Mouse (Mus musculus): ENCODE data around the gene Plk2. TPM values are rescaled to one million over a fixed set of nuclear protein-coding genes. Genes with fewer than 3 reads are reported as not detected.
"Not testable (repeated sequence)": the region's sequence is repeated elsewhere in the genome, so short reads cannot be mapped to it uniquely, and the experiment has no call there.

Gene Plk2
- polyA plus RNA-seq (2012; rRNA removed), result 27.9 and 28.3 TPM in 2 replicates

DNA sequence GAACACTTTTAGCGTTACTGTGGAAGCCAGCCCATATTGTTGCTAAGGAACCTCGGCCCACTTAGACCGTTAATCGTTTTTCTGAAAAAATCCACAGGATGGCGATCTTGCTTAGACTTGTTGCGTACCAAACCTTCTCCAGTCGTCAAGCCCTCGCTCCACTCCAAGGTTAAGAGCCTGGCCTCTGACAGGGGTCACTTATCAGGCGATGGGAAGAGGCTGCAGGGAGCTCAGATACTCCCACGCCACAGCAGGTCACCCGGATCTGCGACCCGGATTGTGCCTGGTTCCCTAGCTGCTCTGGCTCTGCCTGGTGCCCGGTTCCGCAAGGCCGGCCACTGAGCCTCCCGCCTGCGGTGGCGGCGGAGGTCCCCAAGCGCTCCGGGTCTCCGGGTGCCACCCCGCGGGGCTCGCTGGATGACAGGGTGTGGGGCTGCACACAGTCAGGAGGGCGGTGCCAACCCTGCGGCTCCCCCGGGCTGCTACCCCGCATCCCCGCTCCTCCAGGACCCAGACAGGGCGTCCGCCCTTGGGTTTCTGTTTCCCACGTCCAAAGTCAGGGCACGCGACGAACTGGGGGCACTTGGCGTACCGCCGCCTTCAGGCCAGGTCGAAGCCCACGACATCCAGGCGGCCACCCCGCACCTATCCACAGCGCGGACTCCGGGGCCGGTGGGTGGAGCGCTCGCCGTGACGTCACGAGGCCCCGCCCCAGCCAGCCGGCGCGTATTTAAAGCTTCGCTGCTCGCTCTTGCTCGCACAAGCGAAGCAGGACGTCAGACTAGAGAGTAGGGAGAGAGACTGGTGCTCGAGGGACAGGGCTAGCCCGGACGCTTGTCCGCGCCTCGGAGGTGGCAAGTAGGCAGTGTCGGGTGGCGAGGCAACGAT is at the start of gene Plk2:
Plk2 (plus strand) TSS at position 756 of the 888 bp plus-strand sequence.
- DNase-seq (ENCODE audit: low spot score), result peak; percentile 97

DNA sequence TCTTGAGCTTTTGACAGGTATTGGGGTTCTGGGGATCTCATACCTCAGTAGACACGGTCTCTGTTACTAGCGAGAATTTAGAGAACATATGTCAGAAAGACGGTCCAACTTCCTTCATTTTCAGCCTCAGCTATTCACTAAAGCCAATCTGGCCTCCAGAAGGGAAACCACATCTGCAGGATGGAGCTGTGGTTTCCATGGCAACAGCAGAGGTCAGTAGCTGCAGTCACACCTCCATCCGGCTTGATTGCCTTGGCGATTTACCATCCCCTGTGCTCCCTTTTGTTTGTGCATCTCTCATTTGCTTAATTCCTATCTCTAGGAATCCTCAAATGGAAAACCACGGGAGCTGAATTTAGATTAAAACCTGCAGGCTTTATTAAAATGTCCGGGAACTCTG is 48.1 kb upstream of the Plk2 start:
- no peak for DNase-seq (ENCODE audit: low spot score)

GRCm38 (mm10) chr13:110351051-110351450 is 43.8 kb upstream of the Plk2 start:
- DNase-seq (ENCODE audit: low spot score), result no peak

GRCm38 (mm10) chr13:110356941-110357340 is 37.9 kb upstream of the Plk2 start, which contains the start of gene Gapt:
TSS of gene Gapt (minus strand) at chr13:110357199.
- no peak for DNase-seq (ENCODE audit: low spot score)

DNA sequence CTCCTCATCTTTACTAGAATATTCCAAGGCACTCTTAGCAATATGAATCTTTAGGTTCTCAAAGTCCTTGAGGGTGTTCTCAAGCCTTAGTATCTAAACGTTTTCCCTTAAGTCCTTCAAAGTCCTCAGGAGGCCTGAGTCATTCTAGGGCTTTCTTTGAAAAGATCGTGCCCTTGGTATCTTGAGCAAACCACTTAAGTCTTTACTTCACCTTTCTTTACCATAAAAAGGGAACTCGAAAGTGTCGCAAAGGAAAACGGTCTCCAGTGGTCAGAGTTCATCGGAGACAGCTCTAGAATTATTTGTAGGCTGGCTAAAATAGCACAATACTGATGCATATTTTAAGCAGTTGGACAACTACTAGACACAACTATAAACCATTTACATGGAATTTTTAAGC is 31.1 kb upstream of the Plk2 start:
- no peak for DNase-seq (ENCODE audit: low spot score)

GRCm38 (mm10) chr13:110366477-110366876 is 28.4 kb upstream of the Plk2 start:
- DNase-seq (ENCODE audit: low spot score), result no peak

DNA sequence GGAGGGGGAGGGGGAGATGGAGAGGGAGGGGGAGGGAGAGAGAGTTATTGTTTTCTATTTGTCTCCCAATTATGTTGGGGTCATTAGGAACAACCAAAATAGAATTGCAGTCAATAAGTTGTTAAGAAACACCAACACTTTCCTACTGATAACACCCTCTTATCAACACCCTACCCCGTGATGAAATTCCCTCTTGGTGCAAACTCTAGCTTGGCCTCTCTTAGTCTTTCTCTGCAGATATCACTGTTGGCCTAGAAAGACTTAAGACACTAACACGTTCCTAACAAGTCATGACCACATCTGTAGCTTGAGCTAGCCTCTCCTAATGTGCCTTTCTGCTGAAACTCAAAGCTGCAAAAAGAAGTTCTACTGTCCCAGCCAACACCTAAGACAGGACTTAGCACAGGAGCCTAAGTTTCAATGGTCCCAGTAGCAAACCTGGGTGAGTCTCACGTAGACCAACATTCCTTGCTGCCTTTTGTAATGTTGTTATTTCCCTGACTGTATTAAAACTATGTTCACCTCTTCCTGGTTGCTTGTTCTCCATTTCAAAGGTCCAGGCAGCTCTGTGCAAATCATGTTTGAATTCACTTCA is 26.8 kb upstream of the Plk2 start:
- DNase-seq (ENCODE audit: low spot score), result no peak

DNA sequence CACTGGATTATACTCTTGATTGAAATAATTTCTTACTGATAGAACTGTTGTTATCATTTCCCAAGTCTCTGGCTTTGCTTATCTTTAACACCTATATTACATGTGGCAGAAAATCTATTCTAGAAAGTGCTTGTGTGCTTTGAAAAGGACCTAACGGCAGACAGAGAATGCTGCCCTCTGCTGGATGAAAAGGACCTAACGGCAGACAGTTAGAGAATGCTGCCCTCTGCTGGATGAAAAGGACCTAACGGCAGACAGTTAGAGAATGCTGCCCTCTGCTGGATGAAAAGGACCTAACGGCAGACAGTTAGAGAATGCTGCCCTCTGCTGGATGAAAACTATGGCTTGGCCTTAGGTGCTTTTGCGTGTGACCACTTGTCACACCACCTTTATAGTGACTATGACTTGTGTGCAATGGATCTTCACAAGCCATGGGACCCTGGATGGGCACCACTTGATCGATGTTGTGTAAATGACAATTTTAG is 26.2 kb upstream of the Plk2 start:
- not testable (repeated sequence) for DNase-seq (ENCODE audit: low spot score)

GRCm38 (mm10) chr13:110369673-110370072 is 25.2 kb upstream of the Plk2 start:
- DNase-seq (ENCODE audit: low spot score), result no peak

DNA sequence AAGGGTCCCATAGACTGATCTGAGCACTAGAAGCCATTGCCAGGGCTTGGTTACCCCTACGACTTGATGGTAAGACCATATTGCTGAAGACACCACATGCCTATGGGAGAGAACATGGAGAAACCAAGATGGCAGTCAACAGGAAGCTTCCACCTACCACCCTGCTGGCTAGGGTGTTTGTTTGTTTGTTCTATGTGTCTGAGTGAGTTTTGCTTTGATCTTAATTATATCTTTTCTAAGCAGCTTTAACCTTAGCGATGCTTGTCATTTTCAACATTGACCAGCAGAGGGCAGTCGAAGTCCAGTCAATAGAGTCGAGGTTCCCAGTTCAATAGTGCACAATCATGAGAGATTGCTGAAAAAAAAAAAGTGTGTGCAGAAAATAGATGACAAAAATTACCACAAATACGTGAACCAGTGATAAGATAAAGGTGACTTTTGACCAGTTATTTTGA is 12.4 kb upstream of the Plk2 start:
- no peak for DNase-seq (ENCODE audit: low spot score)

GRCm38 (mm10) chr13:110384514-110384913 is 10.3 kb upstream of the Plk2 start:
- DNase-seq (ENCODE audit: low spot score), result no peak

- DNase-seq (ENCODE audit: low spot score), result no peak
Observed at GRCm38 (mm10) chr13:110392210-110392609, 2.6 kb upstream of the Plk2 start.

DNA sequence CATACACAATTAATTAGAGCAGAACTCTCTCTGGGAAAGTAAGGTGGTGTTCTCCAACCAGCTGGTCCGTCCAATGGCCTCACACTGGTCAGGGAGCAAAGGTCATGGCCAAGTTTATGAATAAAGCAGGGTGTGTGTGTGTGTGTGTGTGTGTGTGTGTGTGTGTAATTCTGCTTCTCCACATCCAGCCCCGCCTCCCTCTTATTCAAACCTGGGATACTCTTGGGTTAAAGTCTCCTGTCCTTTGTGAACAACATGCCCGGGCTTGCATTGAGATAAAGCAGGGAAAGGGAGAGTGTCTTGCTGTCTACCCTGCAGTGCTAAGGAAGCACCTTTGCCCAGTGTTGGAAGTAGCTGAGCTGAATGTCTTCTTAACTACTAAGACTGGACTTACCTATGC is 2.2 kb upstream of the Plk2 start:
- no peak for DNase-seq (ENCODE audit: low spot score)

DNA sequence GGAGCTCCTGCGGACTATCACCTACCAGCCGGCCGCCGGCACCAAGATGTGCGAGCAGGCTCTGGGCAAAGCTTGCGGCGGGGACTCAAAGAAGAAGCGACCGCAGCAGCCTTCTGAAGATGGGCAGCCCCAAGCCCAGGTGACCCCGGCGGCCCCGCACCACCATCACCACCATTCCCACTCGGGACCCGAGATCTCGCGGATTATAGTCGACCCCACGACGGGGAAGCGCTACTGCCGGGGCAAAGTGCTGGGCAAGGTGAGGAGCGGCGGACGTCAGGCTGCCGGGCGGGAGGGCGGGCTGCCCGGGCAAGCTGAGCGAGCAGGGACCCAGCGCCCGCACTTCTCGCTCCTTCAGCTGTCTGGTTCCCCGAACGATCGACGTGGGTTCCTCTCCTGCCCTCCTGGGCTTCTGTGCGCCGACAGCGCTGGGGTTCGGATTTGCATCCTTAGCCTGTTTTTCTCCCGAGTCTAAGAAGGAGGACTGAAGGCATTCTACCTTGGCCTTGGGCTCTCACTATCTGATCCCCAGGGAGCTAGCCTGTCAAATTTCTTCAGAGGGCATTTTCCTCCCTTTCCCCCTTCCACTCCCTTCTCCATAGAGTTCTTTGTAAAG is 441 bp downstream of the Plk2 start:
- no peak for DNase-seq (ENCODE audit: low spot score)

DNA sequence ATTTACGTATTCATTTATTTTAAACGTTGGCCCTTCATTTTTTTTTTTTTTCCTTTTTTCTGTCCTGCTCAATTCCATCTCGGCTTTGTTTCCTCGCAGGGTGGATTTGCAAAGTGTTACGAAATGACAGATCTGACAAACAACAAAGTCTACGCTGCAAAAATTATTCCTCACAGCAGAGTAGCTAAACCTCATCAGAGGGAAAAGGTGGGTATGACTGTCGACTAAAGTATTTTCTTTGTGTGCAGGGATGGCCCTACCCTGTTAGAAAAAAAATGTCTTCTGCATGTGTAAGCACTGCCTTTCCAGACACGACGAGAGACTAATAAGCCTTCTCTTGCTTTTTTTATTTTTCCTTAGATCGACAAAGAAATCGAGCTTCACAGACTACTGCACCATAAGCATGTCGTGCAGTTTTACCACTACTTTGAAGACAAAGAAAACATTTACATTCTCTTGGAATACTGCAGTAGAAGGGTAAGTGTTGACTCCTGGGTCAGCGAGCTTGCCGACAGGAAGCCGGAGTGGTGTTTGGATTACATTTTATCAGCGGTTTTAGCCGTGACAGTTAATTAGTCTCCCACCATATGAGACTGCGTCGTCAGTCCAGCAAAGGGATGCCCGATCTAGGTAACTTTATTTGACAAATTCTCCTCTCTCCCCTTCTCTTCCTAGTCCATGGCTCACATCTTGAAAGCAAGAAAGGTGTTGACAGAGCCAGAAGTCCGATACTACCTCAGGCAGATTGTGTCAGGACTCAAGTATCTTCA is 1.3 kb downstream of the Plk2 start:
- DNase-seq (ENCODE audit: low spot score), result no peak

GRCm38 (mm10) chr13:110397750-110398149 is 2.9 kb downstream of the Plk2 start:
- no peak for DNase-seq (ENCODE audit: low spot score)

- DNase-seq (ENCODE audit: low spot score), result no peak
Observed at GRCm38 (mm10) chr13:110398513-110399270, 3.8 kb downstream of the Plk2 start.

DNA sequence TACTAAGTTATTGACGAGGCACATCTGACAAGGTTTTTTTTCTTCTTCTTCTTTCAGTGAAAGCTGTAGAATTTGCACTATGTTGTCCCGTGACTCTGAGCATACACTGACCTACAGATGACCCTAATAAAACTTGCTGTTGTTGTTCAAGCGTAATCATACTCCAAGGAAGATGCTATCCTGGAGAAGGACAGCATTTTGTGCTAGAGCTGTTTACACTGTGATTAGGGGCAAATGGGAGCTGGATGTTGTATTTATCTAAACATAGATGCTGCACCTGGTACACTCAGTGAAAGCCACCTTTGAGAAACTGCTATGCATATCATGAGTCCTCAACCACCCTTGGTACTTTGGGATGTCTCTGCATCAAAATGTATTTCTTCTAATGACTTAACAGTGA is 6.6 kb downstream of the Plk2 start:
- no peak for DNase-seq (ENCODE audit: low spot score)

- DNase-seq (ENCODE audit: low spot score), result no peak
Observed at GRCm38 (mm10) chr13:110401877-110402276, 7.0 kb downstream of the Plk2 start.

DNA sequence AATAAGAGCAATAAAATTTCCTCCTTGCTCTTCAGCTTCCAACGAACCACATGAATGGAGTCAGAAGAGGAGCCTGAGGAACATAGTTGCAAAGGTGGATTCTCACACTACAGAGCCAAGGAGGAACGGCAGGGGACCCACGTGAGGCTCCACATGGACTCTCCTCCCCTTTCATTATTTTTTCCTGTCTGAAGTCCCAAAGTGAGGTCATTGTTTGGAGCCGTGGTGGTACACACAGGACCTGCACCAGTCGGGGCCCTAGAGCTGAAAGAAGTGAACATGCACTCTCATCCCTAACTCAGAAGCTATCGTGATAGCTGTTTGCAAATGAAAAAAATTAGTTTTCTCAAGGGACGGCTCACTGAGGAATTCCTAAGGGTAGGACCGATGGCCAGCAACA is 9.2 kb downstream of the Plk2 start:
- DNase-seq (ENCODE audit: low spot score), result no peak

- DNase-seq (ENCODE audit: low spot score), result not testable (repeated sequence)
Observed at GRCm38 (mm10) chr13:110404686-110405085, 9.8 kb downstream of the Plk2 start.
